Mouse (Mus musculus): ENCODE data around the gene Psapl1.

The Psapl1 gene

GRCm38 (mm10) chr5:36203916-36204315 is at the start of gene Psapl1:
Gene Psapl1, plus strand, starts transcription at chr5:36204021.
- DNase-seq: peak in 1 of 2 experiments; percentile 16

- no peak for DNase-seq
Observed at GRCm38 (mm10) chr5:36154879-36155485, 48.8 kb upstream of the Psapl1 start.

GRCm38 (mm10) chr5:36165424-36166302 is 38.2 kb upstream of the Psapl1 start:
- DNase-seq: no peak

GRCm38 (mm10) chr5:36166346-36167013 is 37.3 kb upstream of the Psapl1 start:
- DNase-seq: no peak

GRCm38 (mm10) chr5:36168963-36169650 is 34.7 kb upstream of the Psapl1 start:
- no peak for DNase-seq

GRCm38 (mm10) chr5:36174569-36175115 is 29.2 kb upstream of the Psapl1 start:
- no peak for DNase-seq

- no peak for DNase-seq
Observed at GRCm38 (mm10) chr5:36176409-36176808, 27.4 kb upstream of the Psapl1 start.

- no peak for DNase-seq
Observed at GRCm38 (mm10) chr5:36176873-36177272, 26.9 kb upstream of the Psapl1 start.

GRCm38 (mm10) chr5:36178215-36178614 is 25.6 kb upstream of the Psapl1 start:
- no peak for DNase-seq

GRCm38 (mm10) chr5:36178785-36179184 is 25.0 kb upstream of the Psapl1 start:
- no peak for DNase-seq

GRCm38 (mm10) chr5:36179708-36180107 is 24.1 kb upstream of the Psapl1 start:
- DNase-seq: no peak

GRCm38 (mm10) chr5:36182326-36182725 is 21.5 kb upstream of the Psapl1 start:
- no peak for DNase-seq

GRCm38 (mm10) chr5:36186294-36187053 is 17.3 kb upstream of the Psapl1 start:
- no peak for DNase-seq

GRCm38 (mm10) chr5:36188310-36188709 is 15.5 kb upstream of the Psapl1 start:
- DNase-seq: no peak

GRCm38 (mm10) chr5:36191285-36191684 is 12.5 kb upstream of the Psapl1 start:
- DNase-seq: no peak

- peak in 1 of 2 experiments; percentile 20 for DNase-seq
Observed at GRCm38 (mm10) chr5:36191876-36192275, 11.9 kb upstream of the Psapl1 start.

- DNase-seq: no peak
Observed at GRCm38 (mm10) chr5:36192677-36193076, 11.1 kb upstream of the Psapl1 start.

- no peak for DNase-seq
Observed at GRCm38 (mm10) chr5:36194631-36195030, 9.2 kb upstream of the Psapl1 start.

- no peak for DNase-seq
Observed at GRCm38 (mm10) chr5:36195436-36195835, 8.4 kb upstream of the Psapl1 start.

GRCm38 (mm10) chr5:36199519-36199918 is 4.3 kb upstream of the Psapl1 start:
- DNase-seq: no peak

GRCm38 (mm10) chr5:36202781-36203180 is 1.0 kb upstream of the Psapl1 start:
- no peak for DNase-seq

- DNase-seq: no peak
Observed at GRCm38 (mm10) chr5:36203421-36203820, 400 bp upstream of the Psapl1 start.
